Mouse (Mus musculus) cerebellum, adult 9-11 months (tissue): ENCODE data around the gene Gm21876.
"Not testable (repeated sequence)": the region's sequence is repeated elsewhere in the genome, so short reads cannot be mapped to it uniquely, and the experiment has no call there.

ENCODE experiments used
- DNase-seq: peaks from one replicate; pipeline ENCODE4 v3.0.0; 2022

The Gm21876 gene

DNA sequence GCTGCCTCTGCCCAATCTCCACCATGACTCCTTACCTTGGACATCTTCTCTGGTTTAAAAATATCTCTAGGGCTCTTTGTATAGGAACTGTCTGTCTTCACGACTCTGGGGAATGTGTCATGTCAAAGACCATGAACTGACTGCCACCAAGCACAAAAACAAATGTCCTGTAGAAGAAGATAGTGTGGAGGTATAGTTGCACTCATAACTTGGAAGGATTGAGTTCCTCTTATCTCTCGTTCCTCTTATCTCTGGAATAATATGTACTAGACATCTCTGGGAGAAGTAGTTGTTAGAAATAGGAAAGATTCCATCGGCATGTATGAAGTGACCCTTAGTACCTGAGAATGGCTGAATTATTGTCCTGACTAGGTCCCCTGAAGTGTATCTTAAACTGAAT, at the start of gene Gm21876:
Gene Gm21876 (minus strand): TSS at position 101 of the 400 bp plus-strand sequence.
- DNase-seq: no peak

DNA sequence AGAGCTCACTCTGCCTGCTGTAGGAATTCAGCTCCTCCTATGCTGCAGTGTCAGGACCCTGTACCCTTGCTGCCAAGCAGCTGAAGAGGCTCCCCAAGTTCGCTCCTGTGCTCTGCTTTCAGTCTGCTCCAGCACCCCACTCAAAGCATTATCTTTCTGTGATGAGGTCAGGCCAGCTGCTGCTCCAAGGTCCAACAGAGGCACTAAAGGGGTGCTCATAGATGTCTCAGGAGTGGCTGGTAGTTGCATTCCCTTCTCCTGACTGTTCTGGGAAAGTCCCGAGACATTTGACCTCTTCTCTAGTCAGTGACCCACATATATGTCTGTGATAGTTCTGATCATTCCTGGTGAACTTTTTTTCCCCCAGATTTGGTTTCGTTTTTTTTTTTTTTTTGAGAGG, 45.0 kb upstream of the Gm21876 start:
- no peak for DNase-seq

DNA sequence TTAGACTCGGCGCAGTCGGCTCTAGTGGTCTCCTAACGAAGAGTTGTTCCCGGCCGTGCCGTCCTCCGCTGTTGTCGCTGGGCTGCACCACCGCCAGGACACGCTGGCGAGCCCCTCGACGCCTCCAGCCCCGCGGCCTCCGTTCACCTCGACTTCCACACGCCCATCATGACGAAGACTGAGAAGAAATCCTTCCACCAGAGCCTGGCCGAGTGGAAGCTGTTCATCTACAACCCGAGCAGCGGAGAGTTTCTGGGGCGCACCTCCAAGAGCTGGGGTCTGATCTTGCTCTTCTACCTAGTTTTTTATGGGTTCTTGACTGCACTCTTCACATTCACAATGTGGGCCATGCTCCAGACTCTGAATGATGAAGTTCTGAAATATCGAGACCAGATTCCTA, 28.8 kb downstream of the Gm21876 start:
- DNase-seq: not testable (repeated sequence)
